Mouse (Mus musculus) midbrain, postnatal 0 days (tissue): ENCODE measurements around the gene Tesk2. TPM values are rescaled to one million over a fixed set of nuclear protein-coding genes. Genes with fewer than 3 reads are reported as not detected.
A peak's percentile ranks its signal among the peaks of the same experiment; 100 is the strongest.
"Not testable (repeated sequence)": the region's sequence is repeated elsewhere in the genome, so short reads cannot be mapped to it uniquely, and the experiment has no call there.

Source experiments
- ATAC-seq: fragments of 200-750 bp; cut with Nextera tagmentation; 2 replicates; pipeline ENCODE4 v1.8.0; 2017; ENCODE audit warnings: moderate number of reproducible peaks, mild to moderate bottlenecking, moderate TSS enrichment, moderate library complexity; ENCODE audit not compliant: low FRiP score
- DNase-seq: peaks from one replicate; pipeline ENCODE4 v3.0.0-alpha.2; 2015; ENCODE audit warnings: low spot score
- H3K27ac ChIP-seq: fragments of 300-500 bp; sonication (generic); 2 replicates; pipeline ENCODE4 v1.5.1; 2014; ENCODE audit warnings: low read depth, mild to moderate bottlenecking, low read length, mixed read lengths
- H3K27me3 ChIP-seq: fragments of 300-500 bp; sonication (generic); 2 replicates; pipeline ENCODE4 v1.6.1; 2014; ENCODE audit warnings: low read length, control low read depth, mixed read lengths; ENCODE audit not compliant: insufficient read depth
- H3K36me3 ChIP-seq: fragments of 300-500 bp; sonication (generic); 2 replicates; pipeline ENCODE4 v1.6.1; 2014; ENCODE audit warnings: low read length, control low read depth, mixed read lengths; ENCODE audit not compliant: insufficient read depth
- H3K4me1 ChIP-seq: fragments of 300-500 bp; sonication (generic); 2 replicates; pipeline ENCODE4 v1.6.1; 2014; ENCODE audit warnings: mild to moderate bottlenecking, control low read depth, antibody characterized with exemption, low read length, mixed read lengths; ENCODE audit not compliant: insufficient read depth
- H3K4me2 ChIP-seq: fragments of 300-500 bp; sonication (generic); 2 replicates; pipeline ENCODE4 v1.6.1; 2014; ENCODE audit warnings: low read depth, mild to moderate bottlenecking, low read length, mixed read lengths; ENCODE audit not compliant: poor library complexity, severe bottlenecking
- H3K4me3 ChIP-seq: fragments of 300-500 bp; sonication (generic); 2 replicates; pipeline ENCODE4 v1.5.1; 2014; ENCODE audit warnings: low read depth, mild to moderate bottlenecking, low read length, moderate library complexity
- H3K9ac ChIP-seq: fragments of 300-500 bp; sonication (generic); replicated peaks from 2 replicates; pipeline ENCODE4 v1.6.1; 2014; ENCODE audit warnings: mild to moderate bottlenecking, low read length, moderate library complexity, mixed read lengths; ENCODE audit not compliant: poor library complexity, severe bottlenecking
- H3K9me3 ChIP-seq: fragments of 300-500 bp; sonication (generic); 2 replicates; pipeline ENCODE4 v1.6.1; 2016; ENCODE audit warnings: low read length, control low read depth
- CTCF ChIP-seq: IDR thresholded peaks from 2 replicates; pipeline ENCODE4 v1.5.1; 2016; ENCODE audit warnings: antibody characterized with exemption, mild to moderate bottlenecking
- WGBS: fragments of 180-500 bp; shearing (Covaris S2); extraction: QIAGEN DNeasy Blood & Tissue Kit; methylation state at CpG from one replicate; pipeline ENCODE4 v1.1.7; 2014; 5-methylcytosine and 5-hydroxymethylcytosine counted together
- polyA plus RNA-seq: library from polyadenylated mRNA; unstranded; fragments of >200 nt; fragmentation: Nextera tagmentation; extraction: Ambion mirVana; gene quantifications from 2 replicates; pipeline ENCODE4 v1.2.1, GENCODE M21; 2015
- total RNA-seq: library from RNA; depleted of rRNA; stranded (reverse); fragments of >200 nt; gene quantifications from 2 replicates; pipeline ENCODE4 v1.2.3, GENCODE M21; 2014; rRNA removed

Tesk2 gene
- total and polyA plus RNA-seq, 2 experiments from 2014 or later: 0.77 to 1.6 TPM

DNA sequence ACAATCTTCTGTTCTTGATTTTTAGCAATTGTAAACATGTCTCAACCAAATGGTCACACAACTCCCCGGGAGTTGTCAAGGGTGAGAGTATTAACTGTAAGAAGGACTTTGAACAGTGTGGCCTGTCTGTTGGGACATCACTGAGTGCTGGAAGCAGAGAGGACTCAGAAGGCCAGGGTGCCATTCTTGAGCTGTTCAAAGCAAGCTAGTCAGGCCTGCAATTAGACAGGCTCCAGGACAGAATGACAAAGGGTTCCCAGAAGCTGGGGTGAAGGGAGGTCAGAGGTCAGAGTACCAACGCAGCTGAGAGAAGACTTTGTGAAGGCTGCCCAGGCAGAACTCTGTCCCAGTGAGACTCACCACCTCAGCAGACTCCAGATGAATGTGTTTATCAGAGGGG lies 118.3 kb downstream of the Tesk2 start:
- Histone ChIP-seq H3K4me1 (no peaks in the 10 kb centered on the region), H3K27me3 (no peaks in the 10 kb centered on the region), H3K4me2 (no peak overlapping the region), H3K4me3 (no peak overlapping the region), H3K9me3 (no peaks in the 10 kb centered on the region), H3K9ac (no peak overlapping the region), H3K36me3 (no peaks in the 10 kb centered on the region), H3K27ac (no peak overlapping the region)
- DNase-seq (no peak), ATAC-seq (no peak)
- no peak for TF ChIP-seq CTCF
- WGBS: 19% methylated on average over 2 of the region's 2 CpGs

DNA sequence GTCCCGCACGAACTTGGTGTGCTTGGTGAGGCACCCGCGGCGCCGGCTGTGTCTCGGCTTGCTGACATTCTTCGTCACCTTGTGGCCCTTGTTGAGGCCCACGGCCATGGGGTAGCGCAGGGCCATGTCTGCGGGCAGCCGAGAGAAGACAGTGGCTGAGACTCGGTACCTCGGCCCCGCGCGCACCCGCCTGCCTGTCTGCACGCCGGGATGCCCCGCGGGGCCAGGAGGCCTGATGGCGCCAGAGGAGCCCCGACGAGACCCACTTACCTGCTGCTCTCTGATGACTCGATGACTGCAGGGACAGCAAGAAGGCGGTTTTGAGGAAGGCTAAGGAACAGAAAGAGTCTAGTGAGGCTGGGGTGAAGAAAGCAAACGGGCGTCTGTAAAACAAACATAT lies 119.3 kb downstream of the Tesk2 start:
- not testable (repeated sequence) for H3K4me2 ChIP-seq, DNase-seq, H3K27ac ChIP-seq, H3K27me3 ChIP-seq, H3K9me3 ChIP-seq, ATAC-seq, H3K4me3 ChIP-seq, H3K36me3 ChIP-seq, H3K9ac ChIP-seq, H3K4me1 ChIP-seq
- WGBS: 55% methylated on average over 21 of the region's 29 CpGs

DNA sequence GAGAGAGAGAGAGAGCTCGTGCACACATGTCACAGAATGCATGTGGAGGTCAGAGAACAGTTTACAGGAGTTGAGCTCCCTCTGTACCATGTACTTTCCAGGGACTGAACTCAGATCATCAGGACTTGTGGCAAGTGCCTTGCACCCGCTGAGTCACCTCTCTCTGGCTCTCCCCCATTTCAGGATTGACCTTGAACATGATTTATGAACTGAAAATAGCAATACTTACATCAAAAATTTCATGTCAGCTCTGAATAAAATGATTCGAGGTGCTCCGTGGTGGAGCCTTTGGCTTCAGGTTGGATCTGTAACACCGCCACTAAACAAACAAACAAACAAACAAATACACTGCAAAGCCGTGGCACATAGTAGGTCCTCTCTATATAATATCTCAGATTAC lies 120.1 kb downstream of the Tesk2 start:
- H3K4me1 ChIP-seq: no peaks in the 10 kb centered on the region
- no peak overlapping the region for H3K4me2 ChIP-seq
- H3K9me3 ChIP-seq: no peaks in the 10 kb centered on the region
- H3K27me3 ChIP-seq: no peaks in the 10 kb centered on the region
- H3K27ac ChIP-seq: no peak overlapping the region
- no peak overlapping the region for H3K9ac ChIP-seq
- ATAC-seq (no peak), DNase-seq (no peak)
- TF ChIP-seq CTCF: no peak
- H3K36me3 ChIP-seq: no peaks in the 10 kb centered on the region
- 87% methylated on average over 6 of the region's 6 CpGs for WGBS
- no peak overlapping the region for H3K4me3 ChIP-seq

DNA sequence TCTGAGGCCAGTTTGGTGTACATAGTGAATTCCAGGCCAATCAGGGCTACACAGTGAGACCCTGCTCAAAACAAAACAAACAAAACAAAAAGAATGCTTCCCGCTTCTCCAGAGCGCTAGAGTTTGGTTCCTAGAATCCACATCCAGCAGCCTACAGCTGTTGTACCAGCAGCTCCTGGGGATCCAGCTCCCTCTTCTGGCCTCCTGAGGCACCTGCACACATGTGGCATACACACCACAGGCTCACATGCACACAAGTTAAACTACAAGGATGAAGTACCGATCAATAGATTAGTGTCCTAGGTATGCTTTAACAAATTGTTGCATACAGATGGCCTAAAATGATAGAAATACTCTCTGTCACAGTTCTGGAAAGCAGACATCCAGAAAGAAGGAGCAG lies 123.6 kb downstream of the Tesk2 start:
- H3K27ac ChIP-seq: no peak overlapping the region
- TF ChIP-seq CTCF: no peak
- ATAC-seq (no peak), DNase-seq (no peak)
- H3K4me3 ChIP-seq: no peak overlapping the region
- WGBS: 98% methylated on average over 3 of the region's 3 CpGs
- H3K4me1 ChIP-seq: no peaks in the 10 kb centered on the region
- no peak overlapping the region for H3K9ac ChIP-seq
- no peaks in the 10 kb centered on the region for H3K27me3 ChIP-seq
- H3K4me2 ChIP-seq: no peak overlapping the region
- H3K9me3 ChIP-seq: no peaks in the 10 kb centered on the region
- no peaks in the 10 kb centered on the region for H3K36me3 ChIP-seq

DNA sequence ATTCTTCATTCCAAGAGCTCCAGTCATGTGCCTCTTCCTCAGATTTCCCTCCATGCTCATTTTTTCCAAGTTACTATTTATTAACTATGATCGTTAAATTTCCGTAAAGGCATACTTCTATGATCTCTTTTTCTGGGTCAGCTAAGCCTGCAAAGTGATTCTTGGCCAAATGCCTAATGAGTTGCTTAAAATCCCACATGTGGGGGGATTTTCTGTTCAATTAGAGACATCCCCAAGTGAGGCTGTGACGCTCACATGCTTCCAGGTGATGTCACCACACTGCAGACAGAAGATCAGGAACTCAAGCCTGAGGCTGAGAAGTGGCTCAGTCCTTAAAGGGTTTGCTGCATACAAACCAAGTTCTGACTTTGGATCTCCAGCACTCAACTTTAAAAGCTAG lies 129.2 kb downstream of the Tesk2 start:
- Histone ChIP-seq H3K9ac (no peak overlapping the region), H3K9me3 (no peaks in the 10 kb centered on the region), H3K36me3 (no peaks in the 10 kb centered on the region), H3K4me2 (no peak overlapping the region), H3K27me3 (no peaks in the 10 kb centered on the region), H3K4me1 (no peaks in the 10 kb centered on the region), H3K27ac (no peak overlapping the region), H3K4me3 (no peak overlapping the region)
- no peak for TF ChIP-seq CTCF
- DNase-seq: peak; percentile 54
- 65% methylated on average over 3 of the region's 3 CpGs for WGBS
- no peak for ATAC-seq

DNA sequence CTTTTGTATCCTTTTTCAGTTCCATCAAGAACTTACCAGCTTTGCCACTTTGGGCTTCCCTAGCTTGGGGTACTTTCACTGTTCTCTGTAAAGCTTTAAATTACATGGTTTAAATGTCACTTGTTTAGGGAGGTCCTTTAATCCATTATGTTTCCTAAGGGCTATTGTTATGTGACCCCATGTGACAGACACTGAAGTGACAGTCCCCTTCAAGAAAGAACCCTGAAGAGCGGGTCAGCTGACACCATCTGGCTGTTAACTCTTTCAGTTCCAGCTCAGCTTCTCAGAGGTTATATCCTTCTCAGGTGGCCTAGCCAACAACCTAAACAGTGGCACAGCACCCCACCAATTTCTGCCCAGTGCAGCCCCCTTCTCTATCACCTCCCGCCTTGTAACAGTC lies 133.5 kb downstream of the Tesk2 start:
- DNase-seq: no peak

More for the DNA sequence above, 133.5 kb downstream of the Tesk2 start:
- no peak overlapping the region for H3K4me3 ChIP-seq
- H3K4me1 ChIP-seq: no peaks in the 10 kb centered on the region
- WGBS: 28% methylated on average over 2 of the region's 2 CpGs
- TF ChIP-seq CTCF: no peak
- no peak for ATAC-seq
- no peak overlapping the region for H3K27ac ChIP-seq
- H3K36me3 ChIP-seq: no peaks in the 10 kb centered on the region
- no peaks in the 10 kb centered on the region for H3K27me3 ChIP-seq
- H3K4me2 ChIP-seq: no peak overlapping the region
- no peaks in the 10 kb centered on the region for H3K9me3 ChIP-seq
- no peak overlapping the region for H3K9ac ChIP-seq

Other genes with a start within 250 kb of the Tesk2 start
- gene Ipp, start 213.4 kb upstream of the Tesk2 start, total RNA-seq: 6.5 and 7.2 TPM in 2 replicates
- gene Ipp, start 213.4 kb upstream of the Tesk2 start, polyA plus RNA-seq: 10.5 and 10.9 TPM in 2 replicates
- gene Tmem69, start 165.0 kb upstream of the Tesk2 start, total RNA-seq: 8.8 and 12.6 TPM in 2 replicates
- 14.0 and 16.0 TPM in 2 replicates for gene Tmem69, start 165.0 kb upstream of the Tesk2 start, polyA plus RNA-seq
- gene Gpbp1l1, start 163.3 kb upstream of the Tesk2 start, total RNA-seq: 33.7 and 45.5 TPM in 2 replicates
- 13.7 and 14.7 TPM in 2 replicates for gene Gpbp1l1, start 163.3 kb upstream of the Tesk2 start, polyA plus RNA-seq
- 0.44 and 5.1 TPM in 2 replicates for gene Ccdc17, start 124.3 kb upstream of the Tesk2 start, total RNA-seq
- 3.2 and 4.1 TPM in 2 replicates for gene Ccdc17, start 124.3 kb upstream of the Tesk2 start, polyA plus RNA-seq
- gene Nasp, start 93.0 kb upstream of the Tesk2 start, total RNA-seq: 51.6 and 78.7 TPM in 2 replicates
- gene Nasp, start 93.0 kb upstream of the Tesk2 start, polyA plus RNA-seq: 67.2 and 76.3 TPM in 2 replicates
- gene Akr1a1, start 69.3 kb upstream of the Tesk2 start, total RNA-seq: 475 and 495 TPM in 2 replicates
- gene Akr1a1, start 69.3 kb upstream of the Tesk2 start, polyA plus RNA-seq: 684 and 729 TPM in 2 replicates
- gene Prdx1, start 35.4 kb upstream of the Tesk2 start, total RNA-seq: 171 and 207 TPM in 2 replicates
- 546 and 551 TPM in 2 replicates for gene Prdx1, start 35.4 kb upstream of the Tesk2 start, polyA plus RNA-seq
- gene Mmachc, start 12.5 kb upstream of the Tesk2 start, total RNA-seq: 20.8 and 24.3 TPM in 2 replicates
- gene Mmachc, start 12.5 kb upstream of the Tesk2 start, polyA plus RNA-seq: 16.6 and 16.8 TPM in 2 replicates
- 10.3 and 10.9 TPM in 2 replicates for gene Ccdc163, start 12.4 kb upstream of the Tesk2 start, total RNA-seq
- gene Ccdc163, start 12.4 kb upstream of the Tesk2 start, polyA plus RNA-seq: 4.7 and 5.4 TPM in 2 replicates
- 38.9 and 42.9 TPM in 2 replicates for gene Toe1, start 86.7 kb downstream of the Tesk2 start, total RNA-seq
- 22.5 and 26.2 TPM in 2 replicates for gene Toe1, start 86.7 kb downstream of the Tesk2 start, polyA plus RNA-seq
- gene Mutyh, start 86.8 kb downstream of the Tesk2 start, total RNA-seq: 5.1 and 5.6 TPM in 2 replicates
- gene Mutyh, start 86.8 kb downstream of the Tesk2 start, polyA plus RNA-seq: 3.0 and 4.5 TPM in 2 replicates
- 0.55 and 0.71 TPM in 2 replicates for gene Hpdl, start 100.8 kb downstream of the Tesk2 start, total RNA-seq
- gene Hpdl, start 100.8 kb downstream of the Tesk2 start, polyA plus RNA-seq: 0.74 and 1.1 TPM in 2 replicates
- 20.1 and 23.0 TPM in 2 replicates for gene Zswim5, start 156.4 kb downstream of the Tesk2 start, total RNA-seq
- gene Zswim5, start 156.4 kb downstream of the Tesk2 start, polyA plus RNA-seq: 2.2 and 2.4 TPM in 2 replicates